Mouse (Mus musculus) lung, postnatal 10 days (tissue): ENCODE measurements around the gene Trmt112.

Experiments
- DNase-seq: peaks from one replicate; pipeline ENCODE4 v3.0.0; 2021

Trmt112 gene

GRCm38 (mm10) chr19:6928080-6928479 lies 18.6 kb downstream of the Trmt112 start:
- no peak for DNase-seq

GRCm38 (mm10) chr19:6931002-6931401 lies 21.5 kb downstream of the Trmt112 start:
- DNase-seq = no peak

GRCm38 (mm10) chr19:6932018-6932417 lies 22.5 kb downstream of the Trmt112 start:
- DNase-seq = no peak

- no peak for DNase-seq
These were observed 23.6 kb downstream of the Trmt112 start for GRCm38 (mm10) chr19:6933102-6933435.

- DNase-seq = no peak
These were observed 24.1 kb downstream of the Trmt112 start for GRCm38 (mm10) chr19:6933436-6934194.

- DNase-seq = no peak
These were observed 24.9 kb downstream of the Trmt112 start, which contains the start of gene Kcnk4 for GRCm38 (mm10) chr19:6934195-6934977. Kcnk4 (minus strand) TSS chr19:6934515.

GRCm38 (mm10) chr19:6936299-6936698 lies 26.8 kb downstream of the Trmt112 start:
- no peak for DNase-seq

GRCm38 (mm10) chr19:6937541-6938465 lies 28.3 kb downstream of the Trmt112 start:
- DNase-seq = no peak

- no peak for DNase-seq
These were observed 29.9 kb downstream of the Trmt112 start for GRCm38 (mm10) chr19:6939106-6940002.

GRCm38 (mm10) chr19:6940396-6941351 lies 31.2 kb downstream of the Trmt112 start:
- no peak for DNase-seq

GRCm38 (mm10) chr19:6941372-6942248 lies 32.1 kb downstream of the Trmt112 start, which contains the start of gene Bad:
Bad (plus strand) TSS chr19:6941861.
- peak; percentile 95 for DNase-seq

- DNase-seq = peak; percentile 98
These were observed 32.8 kb downstream of the Trmt112 start, which contains the start of gene Gpr137 for GRCm38 (mm10) chr19:6942249-6942691. Gpr137 (minus strand) TSS chr19:6942480.

- DNase-seq = no peak
These were observed 33.3 kb downstream of the Trmt112 start for GRCm38 (mm10) chr19:6942764-6943163.

GRCm38 (mm10) chr19:6943709-6944108 lies 34.2 kb downstream of the Trmt112 start:
- no peak for DNase-seq

GRCm38 (mm10) chr19:6947742-6948141 lies 38.2 kb downstream of the Trmt112 start:
- DNase-seq = no peak

- no peak for DNase-seq
These were observed 38.7 kb downstream of the Trmt112 start for GRCm38 (mm10) chr19:6948186-6948585.

GRCm38 (mm10) chr19:6949532-6949931 lies 40.0 kb downstream of the Trmt112 start:
- no peak for DNase-seq

- DNase-seq = no peak
These were observed 40.5 kb downstream of the Trmt112 start for GRCm38 (mm10) chr19:6949951-6950350.

- peak; percentile 59 for DNase-seq
These were observed 41.2 kb downstream of the Trmt112 start for GRCm38 (mm10) chr19:6950613-6951153.
